Mouse (Mus musculus): ENCODE data around the gene Dntt. TPM values are rescaled to one million over a fixed set of nuclear protein-coding genes. Genes with fewer than 3 reads are reported as not detected.

Gene Dntt
- polyA plus RNA-seq, 1 experiment from 2014 or later = not detected

DNA sequence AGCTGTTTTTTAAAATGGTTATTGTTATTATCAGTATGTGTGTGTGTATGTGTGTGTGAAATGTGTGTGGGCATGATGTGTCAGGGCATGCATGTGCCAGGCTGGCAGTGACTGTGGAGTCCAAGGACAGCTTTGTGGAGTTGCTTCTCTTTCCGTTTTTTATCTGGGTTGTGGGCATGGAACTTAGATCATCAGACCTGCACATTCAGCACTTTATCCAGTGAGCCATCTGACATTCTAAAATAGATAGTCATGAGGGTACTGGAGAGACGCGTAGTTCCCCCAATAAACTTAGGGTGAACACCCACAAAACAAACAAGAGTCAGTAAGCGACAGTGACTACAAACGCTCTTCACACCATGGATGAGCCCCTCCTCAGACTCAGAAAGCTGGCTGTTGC is 35.7 kb upstream of the Dntt start:
- Histone ChIP-seq H3K27ac (ENCODE audit: low read length) (no peak overlapping the region), H3K4me2 (ENCODE audit: low read depth, low read length) (no peak overlapping the region), H3K9ac (ENCODE audit: low read length) (no peak overlapping the region), H3K9me3 (ENCODE audit: control insufficient read depth, low read length) (no peaks in the 10 kb centered on the region), H3K27me3 (ENCODE audit: control insufficient read depth, insufficient read depth, low read depth, low read length) (no peaks in the 10 kb centered on the region), H3K4me3 (ENCODE audit: low read length) (no peak overlapping the region), H3K4me1 (replicated peaks; ENCODE audit: control insufficient read depth, insufficient read depth, low read length) (peaks cover 7% of the 10 kb centered on the region; the same call in 1 of the 2 replicates), H3K36me3 (ENCODE audit: control insufficient read depth, insufficient read depth, low read length) (no peaks in the 10 kb centered on the region)
- ATAC-seq (ENCODE audit: low read depth) = no peak
- WGBS = 86% methylated on average over 5 of the region's 5 CpGs

DNA sequence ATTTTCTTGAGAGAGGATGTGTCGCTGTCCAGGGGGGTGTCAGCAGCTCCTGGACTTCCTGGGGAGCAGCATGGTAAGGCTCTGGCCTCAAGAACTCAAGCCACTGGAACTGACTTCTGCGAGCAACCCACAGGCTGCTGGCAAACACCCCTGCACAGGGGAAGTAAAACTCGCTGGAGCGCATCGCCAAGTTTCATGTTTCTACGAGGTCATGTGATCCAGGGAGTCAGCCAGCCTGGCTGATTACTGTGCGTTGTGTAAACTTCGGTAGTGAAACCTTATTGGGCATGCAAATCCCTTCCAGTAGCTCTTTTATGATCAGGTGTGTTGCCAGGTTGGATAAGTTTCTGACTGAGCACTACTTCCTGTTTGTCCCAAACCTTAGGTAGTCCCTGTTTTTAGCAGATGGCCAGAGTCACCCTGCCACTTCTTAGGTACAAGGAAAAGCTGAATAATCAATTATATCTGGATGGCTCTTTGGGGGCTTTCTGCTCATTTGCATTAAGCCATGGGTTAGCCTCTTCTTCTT is 35.0 kb upstream of the Dntt start, which contains the start of gene Blnk:
Gene Blnk (minus strand): TSS at position 479 of the 529 bp plus-strand sequence.
- no peak within 1 kb of the TSS for H3K4me3 ChIP-seq (ENCODE audit: low read length)
- H3K4me1 ChIP-seq (replicated peaks; ENCODE audit: control insufficient read depth, insufficient read depth, low read length) = peaks cover 7% of the 10 kb centered on the region
- H3K27ac ChIP-seq (ENCODE audit: low read length) = no peak within 1 kb of the TSS
- no peak within 1 kb of the TSS for H3K9ac ChIP-seq (ENCODE audit: low read length)
- WGBS = 27% methylated on average over 8 of the region's 8 CpGs
- H3K9me3 ChIP-seq (ENCODE audit: control insufficient read depth, low read length) = no peaks in the 10 kb centered on the region
- no peaks in the 10 kb centered on the region for H3K36me3 ChIP-seq (ENCODE audit: control insufficient read depth, insufficient read depth, low read length)
- no peaks in the 10 kb centered on the region for H3K27me3 ChIP-seq (ENCODE audit: control insufficient read depth, insufficient read depth, low read depth, low read length)
- H3K4me2 ChIP-seq (ENCODE audit: low read depth, low read length) = no peak within 1 kb of the TSS
- peak; percentile 56 for ATAC-seq (ENCODE audit: low read depth)

- Histone ChIP-seq H3K4me2 (ENCODE audit: low read depth, low read length) (no peak overlapping the region), H3K36me3 (ENCODE audit: control insufficient read depth, insufficient read depth, low read length) (no peaks in the 10 kb centered on the region), H3K9ac (ENCODE audit: low read length) (no peak overlapping the region), H3K4me3 (ENCODE audit: low read length) (no peak overlapping the region), H3K27ac (ENCODE audit: low read length) (no peak overlapping the region), H3K4me1 (replicated peaks; ENCODE audit: control insufficient read depth, insufficient read depth, low read length) (peaks cover 7% of the 10 kb centered on the region), H3K9me3 (ENCODE audit: control insufficient read depth, low read length) (no peaks in the 10 kb centered on the region), H3K27me3 (ENCODE audit: control insufficient read depth, insufficient read depth, low read depth, low read length) (no peaks in the 10 kb centered on the region)
- no peak for ATAC-seq (ENCODE audit: low read depth)
- WGBS = 42% methylated on average over 7 of the region's 7 CpGs
Measured at GRCm38 (mm10) chr19:40994911-40995310, 34.2 kb upstream of the Dntt start.

GRCm38 (mm10) chr19:40995449-40996401 is 33.4 kb upstream of the Dntt start:
- ATAC-seq (ENCODE audit: low read depth) = no peak; the same call in 1 of the 2 replicates
- H3K4me2 ChIP-seq (ENCODE audit: low read depth, low read length) = peak overlapping the region; percentile 10; the same call in 1 of the 2 replicates
- no peaks in the 10 kb centered on the region for H3K36me3 ChIP-seq (ENCODE audit: control insufficient read depth, insufficient read depth, low read length)
- H3K9me3 ChIP-seq (ENCODE audit: control insufficient read depth, low read length) = no peaks in the 10 kb centered on the region
- peak overlapping the region; percentile 41; the same call in 1 of the 2 replicates for H3K27ac ChIP-seq (ENCODE audit: low read length)
- 42% methylated on average over 21 of the region's 21 CpGs for WGBS
- H3K9ac ChIP-seq (ENCODE audit: low read length) = no peak overlapping the region
- no peak overlapping the region for H3K4me3 ChIP-seq (ENCODE audit: low read length)
- peaks cover 7% of the 10 kb centered on the region for H3K4me1 ChIP-seq (replicated peaks; ENCODE audit: control insufficient read depth, insufficient read depth, low read length)
- no peaks in the 10 kb centered on the region for H3K27me3 ChIP-seq (ENCODE audit: control insufficient read depth, insufficient read depth, low read depth, low read length)

- ATAC-seq (ENCODE audit: low read depth) = no peak
- Histone ChIP-seq H3K4me3 (ENCODE audit: low read length) (no peak overlapping the region), H3K4me1 (replicated peaks; ENCODE audit: control insufficient read depth, insufficient read depth, low read length) (peaks cover 7% of the 10 kb centered on the region), H3K36me3 (ENCODE audit: control insufficient read depth, insufficient read depth, low read length) (no peaks in the 10 kb centered on the region), H3K9me3 (ENCODE audit: control insufficient read depth, low read length) (no peaks in the 10 kb centered on the region), H3K4me2 (ENCODE audit: low read depth, low read length) (no peak overlapping the region), H3K27me3 (ENCODE audit: control insufficient read depth, insufficient read depth, low read depth, low read length) (no peaks in the 10 kb centered on the region), H3K27ac (ENCODE audit: low read length) (no peak overlapping the region), H3K9ac (ENCODE audit: low read length) (no peak overlapping the region)
- 77% methylated on average over 6 of the region's 6 CpGs for WGBS
Measured at GRCm38 (mm10) chr19:40996722-40997121, 32.4 kb upstream of the Dntt start.

DNA sequence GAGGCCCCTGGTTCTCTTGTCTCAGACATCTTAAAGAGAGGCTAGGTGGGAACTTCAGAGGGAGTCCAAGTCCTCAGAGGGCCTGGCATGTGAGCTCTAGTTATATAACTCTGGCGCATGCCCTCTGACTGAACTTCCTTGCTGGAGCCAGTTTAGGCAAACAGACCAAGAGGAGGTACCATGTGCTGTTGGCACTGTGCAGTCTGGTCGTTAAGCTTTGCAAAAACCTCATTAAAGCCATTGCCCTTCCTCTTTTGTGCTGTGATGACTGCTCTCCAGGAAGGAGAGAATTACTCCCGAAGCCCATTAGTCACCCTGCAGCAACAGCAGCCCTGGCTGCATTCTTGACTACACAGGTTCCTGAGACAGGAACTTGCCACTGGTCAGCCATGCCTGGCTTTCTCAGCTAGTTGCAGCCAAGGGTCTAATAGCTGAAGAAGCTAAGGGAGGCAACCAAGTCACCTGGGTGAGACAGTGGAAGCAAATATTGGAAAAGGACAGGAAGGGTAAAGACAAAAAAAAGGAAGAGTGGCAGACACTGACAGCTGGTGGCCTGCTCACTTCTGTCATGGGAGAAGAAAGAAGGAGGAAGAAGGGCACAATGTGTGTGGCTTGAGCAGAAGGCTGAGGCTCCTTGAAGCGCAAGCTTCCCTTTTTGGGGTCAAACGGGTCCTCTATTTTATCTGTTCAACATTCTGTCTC is 30.5 kb upstream of the Dntt start:
- H3K4me2 ChIP-seq (ENCODE audit: low read depth, low read length) = no peak overlapping the region
- ATAC-seq (ENCODE audit: low read depth) = peak; percentile 51; the same call in 1 of the 2 replicates
- WGBS = 56% methylated on average over 5 of the region's 5 CpGs
- H3K9ac ChIP-seq (ENCODE audit: low read length) = no peak overlapping the region
- no peak overlapping the region for H3K4me3 ChIP-seq (ENCODE audit: low read length)
- H3K27me3 ChIP-seq (ENCODE audit: control insufficient read depth, insufficient read depth, low read depth, low read length) = no peaks in the 10 kb centered on the region
- H3K4me1 ChIP-seq (replicated peaks; ENCODE audit: control insufficient read depth, insufficient read depth, low read length) = peaks cover 7% of the 10 kb centered on the region
- H3K27ac ChIP-seq (ENCODE audit: low read length) = no peak overlapping the region
- H3K9me3 ChIP-seq (ENCODE audit: control insufficient read depth, low read length) = no peaks in the 10 kb centered on the region
- no peaks in the 10 kb centered on the region for H3K36me3 ChIP-seq (ENCODE audit: control insufficient read depth, insufficient read depth, low read length)

DNA sequence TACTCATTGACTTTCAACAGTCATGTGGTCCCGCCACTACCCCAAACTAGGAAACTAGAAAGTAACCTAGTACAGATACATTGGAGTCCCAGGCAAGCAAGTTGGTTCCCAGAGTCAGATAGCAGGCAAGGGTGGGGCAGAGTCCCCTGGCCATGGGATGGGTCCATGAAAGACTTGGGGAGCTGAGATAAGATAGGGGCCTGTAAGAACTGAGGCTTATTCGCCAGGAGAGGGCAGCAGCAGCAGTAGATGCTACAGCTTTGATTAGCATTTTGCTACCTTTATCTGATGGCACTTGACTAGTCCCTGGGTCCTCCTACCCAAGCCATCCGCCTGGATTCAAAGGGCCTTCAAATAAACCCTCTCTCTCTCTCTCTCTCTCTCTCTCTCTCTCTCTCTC is 29.5 kb upstream of the Dntt start:
- no peaks in the 10 kb centered on the region for H3K27me3 ChIP-seq (ENCODE audit: control insufficient read depth, insufficient read depth, low read depth, low read length)
- ATAC-seq (ENCODE audit: low read depth) = no peak
- H3K4me2 ChIP-seq (ENCODE audit: low read depth, low read length) = no peak overlapping the region
- no peaks in the 10 kb centered on the region for H3K9me3 ChIP-seq (ENCODE audit: control insufficient read depth, low read length)
- H3K36me3 ChIP-seq (ENCODE audit: control insufficient read depth, insufficient read depth, low read length) = no peaks in the 10 kb centered on the region
- peaks cover 5% of the 10 kb centered on the region for H3K4me1 ChIP-seq (replicated peaks; ENCODE audit: control insufficient read depth, insufficient read depth, low read length)
- no peak overlapping the region for H3K27ac ChIP-seq (ENCODE audit: low read length)
- H3K4me3 ChIP-seq (ENCODE audit: low read length) = no peak overlapping the region
- 57% methylated on average over 3 of the region's 3 CpGs for WGBS
- H3K9ac ChIP-seq (ENCODE audit: low read length) = no peak overlapping the region

GRCm38 (mm10) chr19:41003694-41004315 is 25.3 kb upstream of the Dntt start:
- H3K27me3 ChIP-seq (ENCODE audit: control insufficient read depth, insufficient read depth, low read depth, low read length) = no peaks in the 10 kb centered on the region
- no peak for ATAC-seq (ENCODE audit: low read depth)
- no peaks in the 10 kb centered on the region for H3K9me3 ChIP-seq (ENCODE audit: control insufficient read depth, low read length)
- H3K9ac ChIP-seq (ENCODE audit: low read length) = no peak overlapping the region
- H3K27ac ChIP-seq (ENCODE audit: low read length) = no peak overlapping the region
- WGBS = 81% methylated on average over 3 of the region's 3 CpGs
- no peak overlapping the region for H3K4me2 ChIP-seq (ENCODE audit: low read depth, low read length)
- peaks cover 3% of the 10 kb centered on the region; the same call in 1 of the 2 replicates for H3K4me1 ChIP-seq (replicated peaks; ENCODE audit: control insufficient read depth, insufficient read depth, low read length)
- no peak overlapping the region for H3K4me3 ChIP-seq (ENCODE audit: low read length)
- no peaks in the 10 kb centered on the region for H3K36me3 ChIP-seq (ENCODE audit: control insufficient read depth, insufficient read depth, low read length)
